Mouse (Mus musculus) G1E (cell line): ENCODE measurements around the gene Ccdc107.

Source experiments
- CTCF ChIP-seq: IDR thresholded peaks from 2 replicates; pipeline ENCODE4 v1.5.1; 2012; ENCODE audit warnings: low read depth, low read length, inconsistent platforms, mixed read lengths
- GATA1 ChIP-seq: IDR thresholded peaks from 2 replicates; pipeline ENCODE4 v1.6.1; 2012; ENCODE audit warnings: borderline replicate concordance, low read length, inconsistent platforms, mixed read lengths
- POLR2AphosphoS5 ChIP-seq: IDR thresholded peaks from 2 replicates; pipeline ENCODE4 v1.6.1; 2012; ENCODE audit warnings: low read depth, low read length, inconsistent platforms; ENCODE audit not compliant: insufficient replicate concordance
- TAL1 ChIP-seq: conservative IDR thresholded peaks from 2 replicates; pipeline ENCODE4 v1.6.1; 2012; ENCODE audit warnings: low read depth, low read length, inconsistent platforms, mixed read lengths

- TF ChIP-seq GATA1 (no peak), CTCF (no peak), TAL1 (no peak), POLR2AphosphoS5 (no peak)
These were observed 22.4 kb upstream of the Ccdc107 start for GRCm38 (mm10) chr4:43470301-43470700.
